Mouse (Mus musculus): ENCODE measurements around the gene Zmym4.

DNA sequence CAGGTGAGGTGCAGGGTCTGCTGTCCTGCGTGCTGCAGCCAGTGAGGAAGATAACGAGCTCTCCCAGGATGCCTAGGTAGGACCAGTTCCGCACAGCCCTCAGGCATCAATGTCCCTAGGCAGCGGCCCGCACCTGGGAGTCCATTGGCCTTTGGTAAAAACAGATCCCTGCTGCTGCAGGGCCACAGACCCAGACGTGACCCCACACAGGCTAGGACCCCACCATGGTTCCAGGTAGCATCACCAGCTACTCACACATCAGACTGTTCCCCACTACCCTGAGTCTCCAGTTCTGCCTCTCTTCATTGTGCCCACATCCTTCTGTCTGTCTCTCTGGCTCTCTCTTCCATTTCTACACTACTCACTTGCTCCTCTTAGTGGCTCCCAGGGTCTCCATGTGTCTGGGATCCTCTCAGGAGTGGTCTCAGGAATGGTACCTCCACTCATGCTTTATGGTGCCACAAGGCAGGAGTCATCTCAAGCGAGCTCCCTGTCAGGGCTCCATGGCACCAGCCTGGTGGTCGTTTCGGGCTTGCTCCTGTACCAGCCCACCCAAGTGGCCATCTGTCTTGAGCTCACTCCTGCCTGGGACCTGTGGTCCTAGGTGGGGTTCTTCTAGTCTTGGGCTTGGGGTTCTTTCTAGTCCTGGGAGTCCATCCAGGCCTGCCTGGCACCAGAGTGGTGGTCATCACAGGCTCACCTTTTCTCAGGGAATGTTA is 107.5 kb downstream of the Zmym4 start:
- TF ChIP-seq POLR2A (IDR thresholded peaks at IDR 0.05; ENCODE audit: low read depth, low read length) (no peak), CTCF (conservative IDR thresholded peaks at IDR 0.05 in 1 of 2, IDR thresholded peaks at IDR 0.05 in 1 of 2; ENCODE audit: low read depth in 2 of 2, low read length in 2 of 2) (no peak), CHD1 (IDR thresholded peaks at IDR 0.05; ENCODE audit: low read depth, low read length) (no peak), MAFK (IDR thresholded peaks at IDR 0.05; ENCODE audit: insufficient replicate concordance, low read length) (no peak), MYC (IDR thresholded peaks at IDR 0.05; ENCODE audit: low read depth, low read length) (no peak), USF1 (IDR thresholded peaks at IDR 0.05; ENCODE audit: low read depth, low read length) (no peak), NELFE (IDR thresholded peaks at IDR 0.05; ENCODE audit: low read depth, low read length) (no peak), ELF1 (IDR thresholded peaks at IDR 0.05; ENCODE audit: low read depth, low read length) (no peak), USF2 (conservative IDR thresholded peaks at IDR 0.05; ENCODE audit: low read depth, low read length) (no peak)

All from CH12.LX (cell line).